Mouse (Mus musculus): ENCODE data around the gene Arl6ip4.

Arl6ip4 gene

GRCm38 (mm10) chr5:124158305-124158704 is 42.4 kb downstream of the Arl6ip4 start:
- no peak for DNase-seq

DNA sequence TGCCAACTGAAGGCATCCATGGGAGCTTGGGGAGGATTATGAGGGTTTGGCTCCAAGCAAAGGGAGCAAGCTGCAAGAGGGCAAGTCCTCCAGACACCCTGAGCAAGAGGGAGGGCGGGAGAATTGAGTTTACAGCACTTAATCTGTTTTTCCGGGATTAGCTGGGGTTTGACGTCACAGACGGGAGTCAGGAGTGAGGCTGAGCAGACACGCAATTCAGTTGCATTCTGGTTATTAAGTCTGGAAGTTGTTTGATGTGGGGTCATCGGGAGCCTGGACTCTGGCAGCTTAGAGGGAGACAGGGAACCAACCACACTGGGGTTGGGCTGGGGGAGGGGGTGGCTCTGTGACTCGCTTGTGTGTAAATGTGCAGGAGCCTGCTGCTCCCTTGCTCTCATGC is 43.6 kb downstream of the Arl6ip4 start:
- DNase-seq, result no peak

GRCm38 (mm10) chr5:124161831-124162230 is 45.9 kb downstream of the Arl6ip4 start:
- DNase-seq, result peak; percentile 93

GRCm38 (mm10) chr5:124162577-124162976 is 46.7 kb downstream of the Arl6ip4 start:
- peak; percentile 97 for DNase-seq

DNA sequence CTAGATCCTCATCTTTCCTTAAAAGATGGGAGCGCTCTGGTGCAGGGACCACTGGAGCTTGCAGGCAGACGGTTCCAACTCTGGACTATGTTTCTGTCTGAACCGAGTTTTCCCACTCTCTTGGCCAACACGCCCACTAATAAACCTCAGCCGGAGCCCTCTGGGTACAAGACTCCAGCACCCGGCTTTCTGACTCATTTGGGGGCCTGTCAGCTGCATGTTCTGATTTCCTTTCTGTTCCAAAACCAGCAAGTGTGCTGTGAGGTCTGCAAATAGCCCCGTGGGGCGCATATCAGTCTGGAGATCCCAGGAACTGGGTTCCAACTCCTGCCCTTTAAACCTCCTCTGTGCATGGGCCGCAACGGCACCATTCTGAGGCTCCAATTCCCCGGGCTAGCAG is 47.6 kb downstream of the Arl6ip4 start:
- no peak for DNase-seq

DNA sequence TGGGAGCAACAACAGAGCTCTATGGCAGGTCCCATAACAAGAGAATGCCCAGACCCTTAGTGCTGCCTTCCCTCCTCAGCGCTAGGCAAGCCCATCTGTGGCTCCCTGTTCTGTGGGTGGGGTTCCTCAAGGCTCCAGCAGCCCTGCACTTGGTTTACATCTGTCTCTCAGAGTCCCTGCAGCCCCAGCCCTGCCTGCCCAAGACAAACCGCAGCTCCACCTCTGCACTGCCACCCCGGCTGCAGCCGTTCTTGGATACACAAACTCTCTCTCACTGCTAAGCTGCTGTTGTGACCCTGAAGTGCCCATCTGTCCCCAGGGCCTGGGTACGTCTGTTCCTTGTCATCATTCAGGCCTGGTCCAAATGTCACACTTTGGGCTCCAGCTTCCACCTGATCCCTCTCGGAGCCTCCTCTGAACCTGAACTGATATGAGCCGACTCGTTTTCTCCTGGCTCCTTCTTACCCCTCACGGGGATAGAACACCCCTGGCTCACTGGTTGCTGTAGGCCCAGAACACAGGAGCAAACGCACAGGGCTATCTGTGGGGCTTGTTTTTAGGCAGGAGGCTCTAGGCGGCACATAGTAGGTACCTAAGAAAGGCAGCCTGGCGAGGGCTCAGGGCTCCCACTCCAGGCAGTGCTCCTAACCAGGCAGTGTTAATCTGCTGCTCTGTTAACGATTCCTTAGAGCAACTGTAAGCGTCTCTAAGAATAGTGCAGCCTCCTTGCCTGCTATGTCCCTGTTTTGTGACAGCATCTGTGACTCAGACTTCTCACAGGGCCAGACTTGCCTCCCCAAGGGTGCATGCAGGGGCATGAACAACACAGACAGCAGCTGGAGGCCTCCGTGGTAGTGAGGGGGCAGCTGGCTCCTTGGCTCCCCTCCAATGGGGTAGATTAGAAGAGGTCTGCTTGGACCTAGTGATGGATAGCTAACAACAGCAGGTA is 50.0 kb downstream of the Arl6ip4 start:
- DNase-seq, result peak; percentile 95

DNA sequence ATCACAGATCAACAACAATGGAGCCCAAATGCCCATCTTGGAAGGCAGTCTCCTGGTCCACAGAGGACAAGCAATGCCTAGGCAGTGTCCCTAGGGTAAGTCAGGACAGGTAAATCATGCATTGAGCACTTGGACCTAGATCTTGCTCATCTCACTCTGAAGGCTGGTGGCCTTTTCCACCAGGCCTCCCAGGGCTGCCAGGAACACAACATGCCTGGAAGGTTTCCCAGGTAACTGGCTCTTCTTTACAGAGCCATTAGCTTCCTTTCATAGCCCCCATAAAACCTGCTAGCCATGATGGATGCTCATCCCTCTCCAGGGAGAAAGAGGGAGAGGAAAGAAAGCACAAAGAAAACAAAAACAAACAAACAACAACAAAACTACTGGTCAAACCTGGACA is 50.9 kb downstream of the Arl6ip4 start:
- no peak for DNase-seq

DNA sequence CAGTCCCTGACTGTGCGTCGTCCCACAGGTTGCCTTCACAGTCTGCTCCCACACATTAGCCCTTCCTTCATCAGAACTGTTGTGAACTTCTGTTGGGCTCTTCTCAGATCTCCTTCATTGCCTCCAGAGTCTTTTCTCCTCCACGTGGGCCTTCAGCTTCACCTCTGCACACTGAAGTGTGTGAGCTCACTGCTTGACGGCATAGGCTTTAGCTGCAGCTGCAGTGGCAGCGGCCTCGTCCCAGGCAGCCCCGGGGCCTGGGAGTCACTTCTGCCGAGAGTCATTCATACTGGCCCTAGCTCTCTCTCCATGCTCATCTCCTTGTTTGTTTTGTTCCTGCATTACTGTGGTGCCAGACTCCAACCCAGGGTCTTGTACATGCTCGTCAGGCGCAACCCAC is 51.7 kb downstream of the Arl6ip4 start:
- no peak for DNase-seq

Measured in heart, adult 11 months (tissue).